Mouse (Mus musculus) kidney, adult 2 months (tissue): ENCODE measurements at regions not wholly inside any gene's neighbourhood (a gene's known extent, or its start where the extent isn't known, plus 50 kb on each side); places are given as distances from the start of the nearest gene placed in this dataset.

ENCODE experiments used
- CTCF ChIP-seq: fragments of 200-500 bp; conservative IDR thresholded peaks from 2 replicates; pipeline ENCODE4 v1.5.1; 2011; ENCODE audit warnings: low read depth, mild to moderate bottlenecking, control low read depth, low read length, moderate library complexity, mixed read lengths; ENCODE audit not compliant: insufficient read depth, insufficient read length
- POLR2A ChIP-seq: fragments of 200-500 bp; IDR thresholded peaks from one replicate; pipeline ENCODE4 v1.6.1; 2011; ENCODE audit warnings: low read depth, low read length, control low read depth

DNA sequence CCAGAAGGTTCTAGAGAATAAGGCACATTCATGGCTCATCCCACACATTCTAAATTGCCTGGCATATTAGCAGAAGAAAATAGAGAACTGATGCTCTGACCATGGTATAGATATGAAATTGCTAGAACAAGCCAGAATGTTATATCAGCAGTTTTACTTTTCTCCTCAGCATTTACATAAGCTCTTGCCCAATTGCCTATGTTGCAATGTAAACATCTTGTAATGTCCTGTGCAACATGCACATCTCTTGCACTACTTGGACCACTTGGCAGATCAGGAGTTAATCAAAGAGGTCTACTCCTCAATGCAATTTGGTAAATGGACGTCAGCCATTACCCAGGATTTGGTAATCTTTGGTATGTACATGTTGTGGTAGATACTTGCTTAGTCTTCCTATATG is 55.6 kb upstream of the Amn1 start:
- no peak for TF ChIP-seq CTCF
- TF ChIP-seq POLR2A, result no peak
